Mouse (Mus musculus): ENCODE results near the gene Sgca.

DNA sequence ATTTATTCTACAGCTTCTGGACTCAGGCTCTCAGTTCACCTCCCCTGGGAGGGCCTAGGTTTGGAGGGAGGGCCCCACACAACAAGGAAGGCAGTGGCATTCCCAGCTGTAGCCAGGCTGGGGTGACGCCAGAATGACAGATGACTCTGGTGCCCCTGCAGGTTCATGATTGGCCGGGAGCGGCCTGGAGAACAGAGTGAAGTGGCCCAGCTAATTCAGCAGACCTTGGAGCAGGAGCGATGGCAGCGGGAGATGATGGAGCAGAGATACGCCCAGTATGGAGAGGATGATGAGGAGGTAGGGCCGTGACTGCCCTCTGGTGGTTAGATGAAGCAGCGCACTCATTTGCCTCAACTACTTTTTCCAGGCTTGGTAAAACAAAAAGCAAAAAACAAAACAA, 24.9 kb upstream of the Sgca start:
- TF ChIP-seq MYOG (IDR thresholded peaks at IDR 0.05; ENCODE audit: control insufficient read depth in 1 of 3, insufficient read depth in 1 of 3, insufficient read length in 2 of 3, low read depth in 2 of 3) (no peak), REST (IDR thresholded peaks at IDR 0.05; ENCODE audit: insufficient read depth, insufficient read length) (no peak), POLR2A (IDR thresholded peaks at IDR 0.05; ENCODE audit: insufficient read length, low read depth) (no peak), MAX (IDR thresholded peaks at IDR 0.05; ENCODE audit: low read depth) (no peak)

Data from myocyte (in vitro differentiated cells).